Mouse (Mus musculus) erythroblast, embryonic 14.5 days (primary cell): ENCODE measurements at regions not wholly inside any gene's neighbourhood (a gene's known extent, or its start where the extent isn't known, plus 50 kb on each side); places are given as distances from the start of the nearest gene placed in this dataset.

Experiments used
- GATA1 ChIP-seq: IDR thresholded peaks from 2 replicates; pipeline ENCODE4 v1.6.1; 2012; ENCODE audit warnings: low read length, inconsistent platforms, mixed read lengths
- TAL1 ChIP-seq: IDR thresholded peaks from 3 replicates; pipeline ENCODE4 v1.6.1; 2012; ENCODE audit warnings: low read length, inconsistent platforms, mixed read lengths

DNA sequence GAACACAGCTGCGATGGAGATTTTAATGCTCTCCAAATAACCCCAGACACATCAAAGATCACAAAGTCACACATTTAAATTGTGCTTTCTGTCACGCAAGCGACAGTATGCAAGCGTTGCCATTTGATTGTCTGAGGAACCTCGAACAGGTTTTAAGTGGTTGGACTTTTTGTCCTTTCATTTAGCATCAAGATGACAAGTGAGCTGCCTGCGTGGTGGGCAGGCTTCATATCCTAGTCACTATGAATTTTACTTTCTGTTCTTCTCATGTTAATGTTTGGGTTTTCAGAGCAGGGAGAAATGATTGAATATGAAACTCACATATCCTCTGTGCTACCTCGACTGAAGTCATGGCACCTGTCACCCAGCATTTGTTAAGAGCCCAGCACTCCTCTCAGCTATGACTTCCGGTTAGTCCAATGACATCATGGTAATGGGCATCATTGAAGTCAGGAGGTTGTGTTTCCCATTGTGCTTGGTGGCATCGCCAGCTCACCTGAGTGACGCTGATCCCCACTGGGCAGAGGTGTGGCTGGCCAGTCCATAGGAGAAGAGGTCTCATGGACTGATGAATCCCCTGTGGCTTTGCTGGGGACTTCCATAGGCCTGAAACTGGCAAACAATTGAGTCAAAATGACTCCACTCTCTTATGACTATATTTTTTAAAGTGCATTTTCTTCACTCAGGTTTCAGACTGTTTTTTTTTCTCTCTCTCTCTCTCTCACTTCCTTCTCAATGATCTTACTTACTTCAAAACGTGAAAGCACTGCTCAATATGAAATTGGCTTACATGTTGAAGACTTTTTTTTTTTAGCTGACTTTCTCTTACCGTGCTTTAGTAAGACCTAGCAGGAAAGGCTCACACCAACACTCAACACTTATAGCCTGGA, 209.1 kb upstream of the Id2 start:
- TF ChIP-seq GATA1 (no peak), TAL1 (no peak)
